Mouse (Mus musculus) CH12.LX (cell line): ENCODE results near the gene Ap1g1. TPM values are rescaled to one million over a fixed set of nuclear protein-coding genes. Genes with fewer than 3 reads are reported as not detected.

ENCODE experiments used
- DNase-seq: peaks from one replicate; pipeline ENCODE4 v3.0.0-alpha.2; 2013; ENCODE audit errors: extremely low read depth
- H3K27ac ChIP-seq: 2 replicates; pipeline ENCODE4 v1.5.1; 2012; ENCODE audit warnings: low read depth, mild to moderate bottlenecking, control low read depth, moderate library complexity; ENCODE audit not compliant: insufficient read depth
- H3K27me3 ChIP-seq: replicated peaks from 2 replicates; pipeline ENCODE3; 2012; ENCODE audit warnings: inconsistent platforms
- H3K36me3 ChIP-seq, 2 experiments: replicated peaks in 1 of 2; 2 replicates each; pipeline versions ENCODE3 to v1.6.1; 2012; ENCODE audit warnings: inconsistent platforms in 1 of 2, low read length in 1 of 2, mild to moderate bottlenecking in 1 of 2, mixed read lengths in 1 of 2, moderate library complexity in 1 of 2; ENCODE audit not compliant: control insufficient read depth in 1 of 2, insufficient read depth in 1 of 2
- H3K4me1 ChIP-seq, 2 experiments: 2 replicates each; pipeline ENCODE4 v1.6.1; 2012; ENCODE audit warnings: inconsistent platforms in 1 of 2, moderate library complexity in 1 of 2; ENCODE audit not compliant: insufficient read depth in 2 of 2, control insufficient read depth in 1 of 2
- H3K4me2 ChIP-seq: 2 replicates; pipeline ENCODE4 v1.6.1; 2012; ENCODE audit warnings: low read depth, mild to moderate bottlenecking, control low read depth; ENCODE audit not compliant: poor library complexity, insufficient read depth, severe bottlenecking
- H3K4me3 ChIP-seq, 3 experiments: fragments of 150-350 bp in 1 of 3; sonication (generic) in 1 of 3; replicated peaks in 1 of 3; 2 replicates each; pipeline versions ENCODE3 to v1.5.1; 2011 to 2012; ENCODE audit warnings: low read depth in 2 of 3, low read length in 2 of 3, mild to moderate bottlenecking in 2 of 3, moderate library complexity in 2 of 3, control low read depth in 1 of 3, improper control_type of control experiment in 1 of 3, inconsistent platforms in 1 of 3, mixed read lengths in 1 of 3; ENCODE audit not compliant: poor library complexity in 1 of 3
- H3K79me2 ChIP-seq: replicated peaks from 2 replicates; pipeline ENCODE4 v1.6.1; 2012; ENCODE audit warnings: mild to moderate bottlenecking, moderate library complexity; ENCODE audit not compliant: control insufficient read depth, poor library complexity, insufficient read depth, severe bottlenecking; ENCODE audit errors: extremely low read depth
- H3K9ac ChIP-seq: 2 replicates; pipeline ENCODE4 v1.6.1; 2012; ENCODE audit warnings: low read depth, mild to moderate bottlenecking, control low read depth, moderate library complexity; ENCODE audit not compliant: insufficient read depth
- H3K9me3 ChIP-seq: replicated peaks from 2 replicates; pipeline ENCODE3; 2012; ENCODE audit warnings: low read length, inconsistent platforms, mixed read lengths
- BHLHE40 ChIP-seq: IDR thresholded peaks from 2 replicates; pipeline ENCODE4 v1.6.1; 2011; ENCODE audit warnings: mild to moderate bottlenecking, low read depth, low read length, improper control_type of control experiment
- CHD2 ChIP-seq: IDR thresholded peaks from 2 replicates; pipeline ENCODE4 v1.6.1; 2011; ENCODE audit warnings: low read length, improper control_type of control experiment
- CTCF ChIP-seq, 2 experiments: IDR thresholded peaks in 1 of 2; conservative IDR thresholded peaks in 1 of 2; 2 replicates each; pipeline ENCODE4 v1.5.1; 2011 to 2012; ENCODE audit warnings: low read depth in 2 of 2, low read length in 2 of 2, improper control_type of control experiment in 1 of 2, inconsistent platforms in 1 of 2, mild to moderate bottlenecking in 1 of 2, moderate library complexity in 1 of 2
- E2F4 ChIP-seq: IDR thresholded peaks from 2 replicates; pipeline ENCODE4 v1.6.1; 2011; ENCODE audit warnings: low read depth, low read length, improper control_type of control experiment; ENCODE audit not compliant: insufficient replicate concordance
- IRF4 ChIP-seq: IDR thresholded peaks from 2 replicates; pipeline ENCODE4 v1.6.1; 2014; ENCODE audit warnings: low read depth, mild to moderate bottlenecking, inconsistent platforms, low read length, improper control_type of control experiment
- JUND ChIP-seq: conservative IDR thresholded peaks from 2 replicates; pipeline ENCODE4 v1.6.1; 2011; ENCODE audit warnings: low read depth, low read length, improper control_type of control experiment
- KAT2A ChIP-seq: IDR thresholded peaks from 2 replicates; pipeline ENCODE4 v1.6.1; 2012; ENCODE audit warnings: low read length, improper control_type of control experiment, inconsistent platforms; ENCODE audit not compliant: insufficient replicate concordance
- MAFK ChIP-seq: IDR thresholded peaks from 2 replicates; pipeline ENCODE4 v1.6.1; 2011; ENCODE audit warnings: low read length, improper control_type of control experiment; ENCODE audit not compliant: insufficient replicate concordance
- MAX ChIP-seq: IDR thresholded peaks from 2 replicates; pipeline ENCODE4 v1.6.1; 2011; ENCODE audit warnings: low read length, improper control_type of control experiment
- MEF2A ChIP-seq: IDR thresholded peaks from 2 replicates; pipeline ENCODE4 v1.6.1; 2014; ENCODE audit warnings: low read depth, mild to moderate bottlenecking, inconsistent platforms, low read length, improper control_type of control experiment, borderline replicate concordance
- MYC ChIP-seq: IDR thresholded peaks from 2 replicates; pipeline ENCODE4 v1.6.1; 2011; ENCODE audit warnings: low read depth, mild to moderate bottlenecking, improper control_type of control experiment, low read length
- NELFE ChIP-seq: IDR thresholded peaks from 2 replicates; pipeline ENCODE4 v1.6.1; 2011; ENCODE audit warnings: low read depth, low read length, improper control_type of control experiment
- NRF1 ChIP-seq: IDR thresholded peaks from 2 replicates; pipeline ENCODE4 v1.6.1; 2014; ENCODE audit warnings: low read depth, mild to moderate bottlenecking, inconsistent platforms, low read length, improper control_type of control experiment, moderate library complexity
- PAX5 ChIP-seq: IDR thresholded peaks from 2 replicates; pipeline ENCODE4 v1.6.1; 2012; ENCODE audit warnings: low read length, inconsistent platforms, mixed read lengths
- RAD21 ChIP-seq: IDR thresholded peaks from 2 replicates; pipeline ENCODE4 v1.6.1; 2011; ENCODE audit warnings: low read depth, mild to moderate bottlenecking, low read length, improper control_type of control experiment, moderate library complexity
- RCOR1 ChIP-seq: conservative IDR thresholded peaks from 2 replicates; pipeline ENCODE4 v1.6.1; 2012; ENCODE audit warnings: low read depth, mild to moderate bottlenecking, inconsistent platforms, low read length, improper control_type of control experiment
- SIN3A ChIP-seq: IDR thresholded peaks from 2 replicates; pipeline ENCODE4 v1.6.1; 2012; ENCODE audit warnings: low read length, improper control_type of control experiment, inconsistent platforms
- SMC3 ChIP-seq: IDR thresholded peaks from 2 replicates; pipeline ENCODE4 v1.6.1; 2011; ENCODE audit warnings: low read depth, low read length, improper control_type of control experiment
- TBP ChIP-seq: conservative IDR thresholded peaks from 2 replicates; pipeline ENCODE4 v1.6.1; 2011; ENCODE audit warnings: low read depth, low read length, improper control_type of control experiment
- TCF12 ChIP-seq: IDR thresholded peaks from 2 replicates; pipeline ENCODE4 v1.6.1; 2014; ENCODE audit warnings: low read depth, mild to moderate bottlenecking, inconsistent platforms, low read length, improper control_type of control experiment
- USF2 ChIP-seq: conservative IDR thresholded peaks from 2 replicates; pipeline ENCODE4 v1.6.1; 2011; ENCODE audit warnings: low read depth, low read length, improper control_type of control experiment
- ZKSCAN1 ChIP-seq: IDR thresholded peaks from 2 replicates; pipeline ENCODE4 v1.6.1; 2012; ENCODE audit warnings: low read depth, inconsistent platforms, low read length, improper control_type of control experiment, borderline replicate concordance
- ZNF384 ChIP-seq: IDR thresholded peaks from 2 replicates; pipeline ENCODE4 v1.6.1; 2012; ENCODE audit warnings: low read depth, low read length, improper control_type of control experiment, inconsistent platforms
- dilution Hi-C: fragments of 300-500 bp; cut with MboI; formaldehyde crosslinking; loops from 2 replicates; pipeline ENCODE4 v1.14.3; 2020; ENCODE audit warnings: low sequenced_read_pairs; ENCODE audit not compliant: extremely low pct_unique_long_range_greater_than_20kb, extremely low pct_ligation_motif_present
- in situ Hi-C: fragments of 300-500 bp; cut with MboI; formaldehyde crosslinking; loops from 3 replicates; pipeline ENCODE4 v1.14.3; 2019; ENCODE audit warnings: low sequenced_read_pairs, low pct_ligation_motif_present, low pct_unique_long_range_greater_than_20kb, mixed read lengths
- polyA plus RNA-seq: library from polyadenylated mRNA; unstranded; fragments of >175 nt; gene quantifications from 2 replicates; pipeline ENCODE4 v1.2.1, GENCODE M21; 2012; ENCODE audit warnings: low read depth; ENCODE audit not compliant: insufficient read length
- total RNA-seq, 2 experiments: library from RNA; depleted of rRNA; stranded (reverse); fragments of 300-350 nt in 1 of 2; fragments of >200 nt in 1 of 2; gene quantifications; 2 replicates each; pipeline ENCODE4 v1.2.3; 2012 to 2014

The Ap1g1 gene
- total and polyA plus RNA-seq, 3 experiments, result 29.5 to 60.4 (median 40.8) TPM

GRCm38 (mm10) chr8:109817933-109818332, 39.6 kb downstream of the Ap1g1 start:
- Histone ChIP-seq H3K79me2 (peaks cover 21% of the 10 kb centered on the region), H3K4me3 (no peak overlapping the region), H3K27ac (no peak overlapping the region), H3K4me2 (no peak overlapping the region), H3K9ac (no peak overlapping the region), H3K27me3 (no peaks in the 10 kb centered on the region), H3K36me3 (peaks cover 2 to 36% of the 10 kb centered on the region in 2 experiments)
- dilution Hi-C loops, result no loop called here
- peak; percentile 9 for DNase-seq
- in situ Hi-C loops, result no loop called here
- TF ChIP-seq ZKSCAN1 (no peak), RAD21 (no peak), CHD2 (no peak), MYC (no peak), TBP (no peak), KAT2A (no peak), E2F4 (no peak), PAX5 (no peak), SMC3 (no peak), JUND (no peak)
- TF ChIP-seq, all 38 proteins: peak for 0
- Histone ChIP-seq H3K4me1 (peaks cover 3 to 14% of the 10 kb centered on the region in 2 experiments; a peak in 3 of 4 replicates), H3K9me3 (no peaks in the 10 kb centered on the region)

GRCm38 (mm10) chr8:109823561-109823960, 45.2 kb downstream of the Ap1g1 start:
- H3K9ac ChIP-seq, result no peak overlapping the region
- H3K27me3 ChIP-seq, result no peaks in the 10 kb centered on the region
- dilution Hi-C loops, result no loop called here
- no peak for DNase-seq
- H3K4me3 ChIP-seq, result no peak overlapping the region
- H3K27ac ChIP-seq, result no peak overlapping the region
- no peak overlapping the region for H3K4me2 ChIP-seq
- no peak for TF ChIP-seq ZKSCAN1
- no peak for TF ChIP-seq E2F4
- no peak for TF ChIP-seq CTCF (conservative IDR thresholded peaks at IDR 0.05 in 1 of 2, IDR thresholded peaks at IDR 0.05 in 1 of 2; ENCODE audit: low read depth in 2 of 2, low read length in 2 of 2)
- no peak for TF ChIP-seq TCF12
- no peak for TF ChIP-seq NELFE
- no peak for TF ChIP-seq JUND
- no peak for TF ChIP-seq NRF1
- TF ChIP-seq BHLHE40, result no peak
- no peak for TF ChIP-seq MAX
- TF ChIP-seq TBP, result no peak
- TF ChIP-seq MEF2A, result no peak
- no peak for TF ChIP-seq ZNF384
- no peak for TF ChIP-seq USF2
- no peak for TF ChIP-seq MAFK
- TF ChIP-seq RCOR1, result no peak
- TF ChIP-seq SIN3A, result no peak
- no peak for TF ChIP-seq IRF4
- H3K9me3 ChIP-seq, result no peaks in the 10 kb centered on the region
- H3K36me3 ChIP-seq, result peaks cover 6 to 61% of the 10 kb centered on the region in 2 experiments
- in situ Hi-C loops, result no loop called here
- H3K4me1 ChIP-seq, result no peaks in the 10 kb centered on the region
- peaks cover 2% of the 10 kb centered on the region; the same call in 1 of the 2 replicates for H3K79me2 ChIP-seq
